Comparison of ENCODE assay signal across 18 mouse cellular contexts in the genomic region with DNA sequence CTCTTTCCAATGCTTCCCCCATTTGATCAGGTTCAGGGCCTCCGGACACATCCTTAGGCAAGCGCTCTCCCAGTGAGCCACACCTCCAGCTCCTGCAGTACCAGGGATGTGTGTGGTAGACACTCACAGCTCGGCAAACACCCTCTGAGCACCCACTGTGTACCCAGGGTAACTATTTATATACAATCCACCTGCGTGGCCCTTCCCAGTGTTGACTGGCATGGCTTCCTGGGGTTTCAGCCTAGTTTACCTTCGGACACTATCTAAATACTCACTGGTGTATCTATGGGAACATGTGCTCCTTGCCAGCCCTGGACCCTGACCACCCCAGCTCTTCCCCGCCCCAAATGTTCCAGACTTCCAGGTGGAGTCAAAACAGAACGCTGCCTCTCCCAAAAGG. TPM values are rescaled to one million over a fixed set of nuclear protein-coding genes. Genes with fewer than 3 reads are reported as not detected.
DNase-seq lines count a peak whose midpoint lies in the region; ATAC-seq and TF ChIP-seq lines count a peak whose summit lies in the region.
"Had no signal": no experiment of that assay in that cellular context is flagged by ENCODE, and none has a peak within 500 bp of the region (broad histone marks: within the 10 kb centered on the region; RNA-seq: fewer than 3 reads in every experiment).

No protein-coding gene starts in this region.

- no peaks in the 10 kb centered on the region for H3K27me3 ChIP-seq in hindbrain, embryonic 10.5 days (ENCODE audit: insufficient read depth, poor library complexity, severe bottlenecking)
- H3K27me3 ChIP-seq in hindbrain, embryonic 13.5 days, result peaks cover 23% of the 10 kb centered on the region
- no peaks in the 10 kb centered on the region for H3K27me3 ChIP-seq in embryonic facial prominence, embryonic 12.5 days
- H3K27me3 ChIP-seq in liver, embryonic 14.5 days (ENCODE audit: control insufficient read depth, insufficient read depth, low read length), result no peaks in the 10 kb centered on the region
- H3K27me3 ChIP-seq: heart, embryonic 12.5 days had no signal

- peaks cover 80% of the 10 kb centered on the region for H3K36me3 ChIP-seq in hindbrain, embryonic 10.5 days
- peaks cover 3% of the 10 kb centered on the region; the same call in 1 of the 2 replicates for H3K36me3 ChIP-seq in hindbrain, embryonic 13.5 days
- peaks cover 30% of the 10 kb centered on the region for H3K36me3 ChIP-seq in embryonic facial prominence, embryonic 12.5 days
- no peaks in the 10 kb centered on the region for H3K36me3 ChIP-seq in liver, embryonic 14.5 days (replicated peaks; ENCODE audit: control insufficient read depth, insufficient read depth, low read depth)
- H3K36me3 ChIP-seq: neural tube, embryonic 13.5 days had no signal

- H3K4me3 ChIP-seq in hindbrain, embryonic 10.5 days, result no peak overlapping the region
- H3K4me3 ChIP-seq in hindbrain, embryonic 13.5 days, result no peak overlapping the region
- H3K4me3 ChIP-seq in embryonic facial prominence, embryonic 12.5 days, result no peak overlapping the region
- no peak overlapping the region for H3K4me3 ChIP-seq in liver, embryonic 14.5 days (ENCODE audit: insufficient read depth in 1 of 2, low read depth in 2 of 2, low read length in 2 of 2)
- H3K4me3 ChIP-seq: heart, embryonic 12.5 days; neural tube, embryonic 13.5 days had no signal

- intact Hi-C loops in left cerebral cortex, postnatal 10 days (cut with DNase I), result no loop called here

- no peak for DNase-seq in hindbrain, embryonic 10.5 days (ENCODE audit: low spot score)
- no peak for DNase-seq in liver, embryonic 14.5 days (ENCODE audit: low read depth in 3 of 3, low spot score in 3 of 3)
- peak; percentile 34 for DNase-seq in lung, postnatal 14 days
- no peak for DNase-seq in urinary bladder, postnatal 14 days (ENCODE audit: low spot score)
- DNase-seq in left cerebral cortex, postnatal 10 days (ENCODE audit: extremely low spot score in 1 of 2, low spot score in 2 of 2), result no peak
- no peak for DNase-seq in cerebellum, postnatal 14 days
- DNase-seq: B cell, adult 2 months; cerebellum, adult 18-20 months; gastrocnemius, postnatal 25 days; layer of hippocampus, adult 9-11 months; thymus, adult 2 months had no signal

- H3K9ac ChIP-seq in hindbrain, embryonic 13.5 days, result no peak overlapping the region
- H3K9ac ChIP-seq in embryonic facial prominence, embryonic 12.5 days, result 0 out of 2 replicates have a peak overlapping the region, but pooled peaks have one; percentile 19
- no peak overlapping the region for H3K9ac ChIP-seq in liver, embryonic 14.5 days (replicated peaks)
- H3K9ac ChIP-seq: heart, embryonic 12.5 days; neural tube, embryonic 13.5 days had no signal

- peaks cover 63% of the 10 kb centered on the region for H3K4me1 ChIP-seq in hindbrain, embryonic 10.5 days (replicated peaks)
- H3K4me1 ChIP-seq in hindbrain, embryonic 13.5 days (replicated peaks), result peaks cover 30% of the 10 kb centered on the region
- H3K4me1 ChIP-seq in embryonic facial prominence, embryonic 12.5 days, result peaks cover 47% of the 10 kb centered on the region
- peaks cover 4 to 11% of the 10 kb centered on the region in 2 experiments; a peak in 2 of 4 replicates for H3K4me1 ChIP-seq in liver, embryonic 14.5 days (replicated peaks; ENCODE audit: control insufficient read depth in 2 of 2, insufficient read depth in 2 of 2, low read length in 1 of 2)

- 64% methylated on average over 7 of the region's 7 CpGs for WGBS in hindbrain, embryonic 10.5 days
- WGBS in hindbrain, embryonic 13.5 days, result 61% methylated on average over 7 of the region's 7 CpGs
- 68% methylated on average over 7 of the region's 7 CpGs for WGBS in embryonic facial prominence, embryonic 12.5 days
- WGBS in liver, embryonic 14.5 days (ENCODE audit: insufficient replicate concordance), result 59% methylated on average over 7 of the region's 7 CpGs

- no peak overlapping the region for H3K4me2 ChIP-seq in hindbrain, embryonic 13.5 days
- no peak overlapping the region for H3K4me2 ChIP-seq in embryonic facial prominence, embryonic 12.5 days (replicated peaks)
- no peak overlapping the region for H3K4me2 ChIP-seq in liver, embryonic 14.5 days (ENCODE audit: low read depth)
- H3K4me2 ChIP-seq: heart, embryonic 12.5 days; neural tube, embryonic 13.5 days had no signal

- TF ChIP-seq CTCF in liver, embryonic 14.5 days (IDR thresholded peaks at IDR 0.05; ENCODE audit: low read depth), result no peak

- no peaks in the 10 kb centered on the region; the same call in 1 of the 2 replicates for H3K9me3 ChIP-seq in hindbrain, embryonic 10.5 days
- no peaks in the 10 kb centered on the region for H3K9me3 ChIP-seq in hindbrain, embryonic 13.5 days
- H3K9me3 ChIP-seq in embryonic facial prominence, embryonic 12.5 days, result no peaks in the 10 kb centered on the region
- no peaks in the 10 kb centered on the region for H3K9me3 ChIP-seq in liver, embryonic 14.5 days (ENCODE audit: control insufficient read depth, low read length)
- H3K9me3 ChIP-seq: heart, embryonic 12.5 days; neural tube, embryonic 13.5 days had no signal

- H3K27ac ChIP-seq in hindbrain, embryonic 10.5 days, result peak overlapping the region; percentile 88
- no peak overlapping the region for H3K27ac ChIP-seq in hindbrain, embryonic 13.5 days
- H3K27ac ChIP-seq in embryonic facial prominence, embryonic 12.5 days, result peak overlapping the region; percentile 82; the same call in 1 of the 2 replicates
- no peak overlapping the region for H3K27ac ChIP-seq in liver, embryonic 14.5 days
- H3K27ac ChIP-seq: kidney, postnatal 0 days had no signal

- TF ChIP-seq EP300 in liver, embryonic 14.5 days (IDR thresholded peaks at IDR 0.05; ENCODE audit: low read depth), result no peak

- no peak for ATAC-seq in hindbrain, embryonic 13.5 days (ENCODE audit: low FRiP score)
- no peak for ATAC-seq in embryonic facial prominence, embryonic 12.5 days (ENCODE audit: insufficient number of reproducible peaks, insufficient read depth, low FRiP score, low TSS enrichment)
- peak; percentile 20; the same call in 1 of the 2 replicates for ATAC-seq in liver, embryonic 14.5 days (ENCODE audit: insufficient read depth)
- ATAC-seq: hindbrain, embryonic 16.5 days had no signal

RNA-seq across cellular contexts. Expression of a gene that starts 34.7 kb away (rescaled TPM):
- 25.1 and 29.4 TPM in 2 replicates for polyA plus RNA-seq in hindbrain, embryonic 10.5 days (2016; fragmentation: Nextera tagmentation; extraction: Ambion mirVana)
- 19.6 and 19.9 TPM in 2 replicates for polyA plus RNA-seq in hindbrain, embryonic 13.5 days (2015; fragmentation: Nextera tagmentation; extraction: Ambion mirVana)
- polyA plus RNA-seq in embryonic facial prominence, embryonic 12.5 days (2016; fragmentation: Nextera tagmentation; extraction: Ambion mirVana), result 51.0 and 52.4 TPM in 2 replicates
- polyA plus RNA-seq in liver, embryonic 14.5 days (2012; rRNA removed), result 9.4 and 10.1 TPM in 2 replicates
- polyA plus RNA-seq in liver, embryonic 14.5 days (2014; fragmentation: Nextera tagmentation; extraction: Ambion mirVana), result 3.5 and 4.7 TPM in 2 replicates
- total RNA-seq in left cerebral cortex, postnatal 10 days (2021), result 10 to 100 TPM; 52.3 to 53.9 TPM

RNA-seq across cellular contexts. Expression of a gene that starts 55.2 kb away (rescaled TPM):
- polyA plus RNA-seq in hindbrain, embryonic 10.5 days (2016; fragmentation: Nextera tagmentation; extraction: Ambion mirVana), result 19.9 and 30.6 TPM in 2 replicates
- polyA plus RNA-seq in hindbrain, embryonic 13.5 days (2015; fragmentation: Nextera tagmentation; extraction: Ambion mirVana), result 2.9 and 3.7 TPM in 2 replicates
- polyA plus RNA-seq in embryonic facial prominence, embryonic 12.5 days (2016; fragmentation: Nextera tagmentation; extraction: Ambion mirVana), result 35.6 and 49.2 TPM in 2 replicates
- polyA plus RNA-seq in liver, embryonic 14.5 days (2012; rRNA removed), result 5.2 and 7.1 TPM in 2 replicates
- 1.7 and 1.9 TPM in 2 replicates for polyA plus RNA-seq in liver, embryonic 14.5 days (2014; fragmentation: Nextera tagmentation; extraction: Ambion mirVana)
- total RNA-seq in left cerebral cortex, postnatal 10 days (2021), result 1 to 10 TPM; 1.5 to 1.7 TPM
- total RNA-seq: MEL had no signal

Comparison
In these comparisons a context has a peak if more than half of its experiments do, and no peak if none do; other contexts are left out.
1. H3K27ac ChIP-seq: peak in hindbrain, embryonic 10.5 days (single experiment) and embryonic facial prominence, embryonic 12.5 days (single experiment); none in hindbrain, embryonic 13.5 days (single experiment) and liver, embryonic 14.5 days (single experiment).